Mouse (Mus musculus): ENCODE results near the gene Gm20532. TPM values are rescaled to one million over a fixed set of nuclear protein-coding genes. Genes with fewer than 3 reads are reported as not detected.

Gm20532 gene
- polyA plus RNA-seq, 1 experiment from 2014 or later: not detected

DNA sequence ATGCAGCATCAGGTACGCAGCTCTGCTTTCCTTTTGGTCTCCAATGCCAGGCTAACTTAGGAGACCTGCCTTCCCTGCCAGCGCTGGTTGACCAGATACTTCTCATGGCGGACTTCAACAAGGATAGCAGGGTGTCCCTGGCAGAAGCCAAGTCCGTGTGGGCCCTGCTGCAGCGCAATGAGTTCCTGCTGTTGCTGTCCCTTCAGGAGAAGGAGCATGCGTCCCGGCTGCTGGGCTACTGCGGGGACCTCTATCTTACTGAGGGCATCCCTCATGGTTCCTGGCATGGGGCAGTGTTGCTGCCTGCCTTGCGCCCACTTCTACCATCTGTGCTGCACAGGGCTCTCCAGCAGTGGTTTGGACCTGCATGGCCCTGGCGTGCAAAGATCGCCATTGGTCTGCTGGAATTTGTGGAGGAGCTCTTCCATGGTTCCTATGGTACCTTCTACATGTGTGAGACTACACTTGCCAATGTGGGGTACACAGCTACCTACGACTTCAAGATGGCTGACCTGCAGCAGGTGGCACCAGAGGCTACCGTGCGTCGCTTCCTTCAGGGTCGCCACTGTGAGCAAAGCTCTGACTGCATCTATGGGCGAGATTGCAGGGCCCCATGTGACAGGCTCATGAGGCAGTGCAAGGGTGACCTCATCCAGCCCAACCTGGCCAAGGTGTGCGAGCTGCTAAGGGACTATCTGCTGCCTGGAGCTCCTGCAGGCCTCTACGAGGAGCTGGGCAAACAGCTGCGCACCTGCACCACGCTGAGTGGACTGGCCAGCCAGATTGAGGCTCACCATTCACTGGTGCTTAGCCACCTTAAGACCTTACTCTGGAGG lies 49.3 kb downstream of the Gm20532 start:
- ATAC-seq (ENCODE audit: extremely low read depth, insufficient number of reproducible peaks, low FRiP score, low TSS enrichment): no peak
- no peaks in the 10 kb centered on the region for H3K9me3 ChIP-seq
- H3K4me1 ChIP-seq: peaks cover 40% of the 10 kb centered on the region
- H3K36me3 ChIP-seq: peaks cover 55% of the 10 kb centered on the region
- 73% methylated on average over 21 of the region's 21 CpGs for WGBS
- H3K4me2 ChIP-seq: no peak overlapping the region
- H3K9ac ChIP-seq: 0 out of 2 replicates have a peak overlapping the region, but pooled peaks have one; percentile 30
- H3K27me3 ChIP-seq (replicated peaks): no peaks in the 10 kb centered on the region
- no peak overlapping the region for H3K4me3 ChIP-seq
- no peak overlapping the region for H3K27ac ChIP-seq (replicated peaks)

- peaks cover 55% of the 10 kb centered on the region for H3K36me3 ChIP-seq
- 54% methylated on average over 2 of the region's 2 CpGs for WGBS
- no peak overlapping the region for H3K4me3 ChIP-seq
- no peak overlapping the region for H3K9ac ChIP-seq
- H3K4me1 ChIP-seq: peaks cover 40% of the 10 kb centered on the region
- H3K27ac ChIP-seq (replicated peaks): no peak overlapping the region
- H3K9me3 ChIP-seq: no peaks in the 10 kb centered on the region
- no peak overlapping the region for H3K4me2 ChIP-seq
- H3K27me3 ChIP-seq (replicated peaks): no peaks in the 10 kb centered on the region
- ATAC-seq (ENCODE audit: extremely low read depth, insufficient number of reproducible peaks, low FRiP score, low TSS enrichment): no peak
These were observed 49.8 kb downstream of the Gm20532 start for GRCm38 (mm10) chr2:26636325-26636635.

DNA sequence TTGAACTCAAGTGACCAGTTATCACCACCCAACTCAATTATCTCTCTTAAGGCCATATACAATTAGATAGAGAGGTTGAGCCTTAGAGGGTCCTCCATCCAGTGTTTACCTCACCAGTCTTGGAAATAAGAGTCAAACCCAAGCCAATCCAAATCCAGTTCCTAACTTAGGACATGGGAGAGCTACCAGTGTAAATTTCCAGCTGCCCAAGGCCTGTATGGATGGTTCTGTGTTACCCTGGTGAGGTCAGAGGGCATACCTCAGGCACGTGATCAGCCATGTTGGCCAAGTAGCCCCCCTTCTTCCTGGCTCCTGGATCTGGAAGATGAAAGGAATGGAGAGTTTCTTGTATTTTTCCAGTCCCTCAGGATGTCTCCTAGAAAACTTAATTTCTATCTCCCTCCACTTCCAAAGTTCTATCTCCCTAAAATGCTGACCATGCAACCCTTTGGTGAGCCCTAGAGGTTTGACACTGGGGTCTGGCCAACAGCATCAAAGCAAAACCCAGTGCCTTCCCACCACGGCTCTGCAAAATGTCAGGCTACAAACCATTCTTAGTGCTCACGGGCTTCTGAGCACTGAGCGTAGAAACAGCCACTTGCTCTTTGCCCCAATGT lies 51.0 kb downstream of the Gm20532 start:
- WGBS: 75% methylated on average over 4 of the region's 4 CpGs
- H3K27ac ChIP-seq (replicated peaks): no peak overlapping the region
- H3K4me3 ChIP-seq: 0 out of 2 replicates have a peak overlapping the region, but pooled peaks have one; percentile 3
- no peak for ATAC-seq (ENCODE audit: extremely low read depth, insufficient number of reproducible peaks, low FRiP score, low TSS enrichment)
- H3K9me3 ChIP-seq: no peaks in the 10 kb centered on the region
- no peaks in the 10 kb centered on the region for H3K27me3 ChIP-seq (replicated peaks)
- H3K4me1 ChIP-seq: peaks cover 40% of the 10 kb centered on the region
- H3K9ac ChIP-seq: peak overlapping the region; percentile 99; the same call in 1 of the 2 replicates
- H3K36me3 ChIP-seq: peaks cover 55% of the 10 kb centered on the region
- H3K4me2 ChIP-seq: peak overlapping the region; percentile 90

- ATAC-seq (ENCODE audit: extremely low read depth, insufficient number of reproducible peaks, low FRiP score, low TSS enrichment): no peak
- H3K9ac ChIP-seq: peak overlapping the region; percentile 99; the same call in 1 of the 2 replicates
- H3K4me3 ChIP-seq: peak overlapping the region; percentile 99
- no peaks in the 10 kb centered on the region for H3K9me3 ChIP-seq
- WGBS: 67% methylated on average over 5 of the region's 5 CpGs
- peak overlapping the region; percentile 90 for H3K4me2 ChIP-seq
- 0 out of 2 replicates have a peak overlapping the region, but pooled peaks have one; percentile 12 for H3K27ac ChIP-seq (replicated peaks)
- H3K36me3 ChIP-seq: peaks cover 55% of the 10 kb centered on the region
- H3K27me3 ChIP-seq (replicated peaks): no peaks in the 10 kb centered on the region
- peaks cover 40% of the 10 kb centered on the region for H3K4me1 ChIP-seq
These were observed 51.6 kb downstream of the Gm20532 start for GRCm38 (mm10) chr2:26638039-26638438.

GRCm38 (mm10) chr2:26638572-26638971 lies 52.1 kb downstream of the Gm20532 start:
- H3K36me3 ChIP-seq: peaks cover 52% of the 10 kb centered on the region
- peaks cover 40% of the 10 kb centered on the region for H3K4me1 ChIP-seq
- no peaks in the 10 kb centered on the region for H3K9me3 ChIP-seq
- ATAC-seq (ENCODE audit: extremely low read depth, insufficient number of reproducible peaks, low FRiP score, low TSS enrichment): no peak
- peak overlapping the region; percentile 39; the same call in 1 of the 2 replicates for H3K27ac ChIP-seq (replicated peaks)
- H3K4me2 ChIP-seq: peak overlapping the region; percentile 90
- peak overlapping the region; percentile 99 for H3K4me3 ChIP-seq
- H3K9ac ChIP-seq: peak overlapping the region; percentile 99
- 70% methylated on average over 5 of the region's 5 CpGs for WGBS
- no peaks in the 10 kb centered on the region for H3K27me3 ChIP-seq (replicated peaks)

- Histone ChIP-seq H3K36me3 (peaks cover 48% of the 10 kb centered on the region), H3K4me3 (peak overlapping the region; percentile 99), H3K9ac (peak overlapping the region; percentile 99), H3K27ac (replicated peaks) (peak overlapping the region; percentile 39), H3K27me3 (replicated peaks) (no peaks in the 10 kb centered on the region), H3K4me2 (peak overlapping the region; percentile 90), H3K9me3 (no peaks in the 10 kb centered on the region), H3K4me1 (peaks cover 44% of the 10 kb centered on the region)
- no peak for ATAC-seq (ENCODE audit: extremely low read depth, insufficient number of reproducible peaks, low FRiP score, low TSS enrichment)
- WGBS: 7% methylated on average over 8 of the region's 8 CpGs
These were observed 52.6 kb downstream of the Gm20532 start for GRCm38 (mm10) chr2:26639083-26639482.

GRCm38 (mm10) chr2:26639838-26640830 lies 53.7 kb downstream of the Gm20532 start:
- H3K4me3 ChIP-seq: peak overlapping the region; percentile 99
- peaks cover 42% of the 10 kb centered on the region for H3K4me1 ChIP-seq
- peaks cover 38% of the 10 kb centered on the region for H3K36me3 ChIP-seq
- peak; percentile 64; the same call in 1 of the 2 replicates for ATAC-seq (ENCODE audit: extremely low read depth, insufficient number of reproducible peaks, low FRiP score, low TSS enrichment)
- WGBS: 4% methylated on average over 49 of the region's 49 CpGs
- H3K9ac ChIP-seq: peak overlapping the region; percentile 99
- no peaks in the 10 kb centered on the region for H3K27me3 ChIP-seq (replicated peaks)
- no peaks in the 10 kb centered on the region for H3K9me3 ChIP-seq
- peak overlapping the region; percentile 90 for H3K4me2 ChIP-seq
- peak overlapping the region; percentile 85 for H3K27ac ChIP-seq (replicated peaks)

DNA sequence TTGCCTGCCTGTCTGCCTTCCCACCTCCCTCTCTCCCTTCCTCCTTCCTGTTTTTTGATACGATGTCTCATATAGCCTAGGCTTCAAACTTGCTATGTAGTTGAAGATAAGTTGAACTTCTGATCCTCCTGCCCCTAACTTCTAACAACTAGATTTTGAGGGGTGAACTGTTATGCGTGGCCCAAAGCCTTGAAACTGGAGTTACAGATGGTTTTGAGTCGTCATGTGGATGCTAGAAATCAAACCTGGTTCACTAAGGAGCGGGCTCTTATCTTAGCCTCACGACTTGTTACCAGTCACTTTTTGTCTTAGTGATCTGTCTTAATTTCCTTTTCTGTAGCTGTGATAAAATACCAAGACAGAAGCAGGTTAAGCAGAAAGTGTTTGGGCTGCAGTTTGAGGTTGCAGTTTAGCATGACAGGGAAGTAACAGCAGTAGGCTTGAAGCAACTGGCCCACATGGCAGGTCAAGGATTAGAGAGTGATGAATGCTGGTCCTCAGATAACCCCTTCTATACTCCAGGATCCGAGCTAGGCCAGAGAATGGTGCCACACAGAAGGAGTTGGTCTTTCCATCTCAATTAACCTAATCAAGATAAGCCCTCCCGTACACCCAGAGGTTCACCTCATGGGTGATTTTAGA lies 54.7 kb downstream of the Gm20532 start:
- Histone ChIP-seq H3K27ac (replicated peaks) (no peak overlapping the region), H3K4me3 (no peak overlapping the region), H3K36me3 (peaks cover 28% of the 10 kb centered on the region), H3K4me1 (peaks cover 34% of the 10 kb centered on the region), H3K27me3 (replicated peaks) (no peaks in the 10 kb centered on the region; the same call in 1 of the 2 replicates), H3K9me3 (no peaks in the 10 kb centered on the region), H3K4me2 (no peak overlapping the region), H3K9ac (0 out of 2 replicates have a peak overlapping the region, but pooled peaks have one; percentile 99)
- 67% methylated on average over 7 of the region's 7 CpGs for WGBS
- ATAC-seq (ENCODE audit: extremely low read depth, insufficient number of reproducible peaks, low FRiP score, low TSS enrichment): no peak

DNA sequence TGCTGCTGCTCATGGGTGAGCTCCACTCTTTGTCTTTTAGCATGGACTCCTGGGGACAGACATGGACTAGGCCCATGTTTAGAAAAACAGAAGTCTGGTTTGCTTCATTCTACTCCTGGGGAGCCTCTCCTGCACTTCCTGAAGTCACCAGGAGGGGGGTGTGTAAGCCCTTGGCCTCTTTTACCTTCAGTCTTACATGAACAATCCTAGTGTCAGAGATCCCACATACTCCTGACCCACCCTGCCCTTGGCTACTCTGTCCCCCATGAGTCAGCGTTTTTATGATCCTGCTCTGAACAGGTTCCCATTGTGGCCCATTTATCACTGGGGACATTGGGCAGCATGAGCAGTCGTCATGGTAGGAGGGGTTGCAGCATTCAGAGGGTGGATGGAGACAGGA lies 57.5 kb downstream of the Gm20532 start:
- H3K9ac ChIP-seq: no peak overlapping the region
- H3K4me3 ChIP-seq: no peak overlapping the region

GRCm38 (mm10) chr2:26646643-26647293 lies 60.3 kb downstream of the Gm20532 start:
- 18% methylated on average over 3 of the region's 3 CpGs for WGBS
- H3K4me2 ChIP-seq: no peak overlapping the region
- H3K27me3 ChIP-seq (replicated peaks): no peaks in the 10 kb centered on the region; the same call in 1 of the 2 replicates
- H3K4me3 ChIP-seq: no peak overlapping the region
- H3K9ac ChIP-seq: no peak overlapping the region
- H3K4me1 ChIP-seq: 0 out of 2 replicates have a peak, but pooled peaks cover 6% of the 10 kb centered on the region
- H3K36me3 ChIP-seq: no peaks in the 10 kb centered on the region
- H3K27ac ChIP-seq (replicated peaks): no peak overlapping the region
- peak; percentile 81 for ATAC-seq (ENCODE audit: extremely low read depth, insufficient number of reproducible peaks, low FRiP score, low TSS enrichment)
- H3K9me3 ChIP-seq: no peaks in the 10 kb centered on the region

More for the DNA sequence above, 57.5 kb downstream of the Gm20532 start:
- 56% methylated on average over 2 of the region's 2 CpGs for WGBS
- Histone ChIP-seq H3K9me3 (no peaks in the 10 kb centered on the region), H3K36me3 (no peaks in the 10 kb centered on the region), H3K4me1 (peaks cover 15% of the 10 kb centered on the region), H3K4me2 (no peak overlapping the region), H3K27ac (replicated peaks) (no peak overlapping the region), H3K27me3 (replicated peaks) (no peaks in the 10 kb centered on the region; the same call in 1 of the 2 replicates)
- no peak for ATAC-seq (ENCODE audit: extremely low read depth, insufficient number of reproducible peaks, low FRiP score, low TSS enrichment)

Measured in heart, embryonic 13.5 days (tissue).